Mouse (Mus musculus): ENCODE measurements around the gene Rac1.

GRCm38 (mm10) chr5:143509294-143509693, 18.5 kb downstream of the Rac1 start:
- TF ChIP-seq EP300 (IDR thresholded peaks at IDR 0.05; ENCODE audit: low read depth) (no peak), CTCF (IDR thresholded peaks at IDR 0.05; ENCODE audit: low read depth) (no peak)
